Mouse (Mus musculus): ENCODE measurements at regions not wholly inside any gene's neighbourhood (a gene's known extent, or its start where the extent isn't known, plus 50 kb on each side); places are given as distances from the start of the nearest gene placed in this dataset.
A peak's percentile ranks its signal among the peaks of the same experiment; 100 is the strongest.

DNA sequence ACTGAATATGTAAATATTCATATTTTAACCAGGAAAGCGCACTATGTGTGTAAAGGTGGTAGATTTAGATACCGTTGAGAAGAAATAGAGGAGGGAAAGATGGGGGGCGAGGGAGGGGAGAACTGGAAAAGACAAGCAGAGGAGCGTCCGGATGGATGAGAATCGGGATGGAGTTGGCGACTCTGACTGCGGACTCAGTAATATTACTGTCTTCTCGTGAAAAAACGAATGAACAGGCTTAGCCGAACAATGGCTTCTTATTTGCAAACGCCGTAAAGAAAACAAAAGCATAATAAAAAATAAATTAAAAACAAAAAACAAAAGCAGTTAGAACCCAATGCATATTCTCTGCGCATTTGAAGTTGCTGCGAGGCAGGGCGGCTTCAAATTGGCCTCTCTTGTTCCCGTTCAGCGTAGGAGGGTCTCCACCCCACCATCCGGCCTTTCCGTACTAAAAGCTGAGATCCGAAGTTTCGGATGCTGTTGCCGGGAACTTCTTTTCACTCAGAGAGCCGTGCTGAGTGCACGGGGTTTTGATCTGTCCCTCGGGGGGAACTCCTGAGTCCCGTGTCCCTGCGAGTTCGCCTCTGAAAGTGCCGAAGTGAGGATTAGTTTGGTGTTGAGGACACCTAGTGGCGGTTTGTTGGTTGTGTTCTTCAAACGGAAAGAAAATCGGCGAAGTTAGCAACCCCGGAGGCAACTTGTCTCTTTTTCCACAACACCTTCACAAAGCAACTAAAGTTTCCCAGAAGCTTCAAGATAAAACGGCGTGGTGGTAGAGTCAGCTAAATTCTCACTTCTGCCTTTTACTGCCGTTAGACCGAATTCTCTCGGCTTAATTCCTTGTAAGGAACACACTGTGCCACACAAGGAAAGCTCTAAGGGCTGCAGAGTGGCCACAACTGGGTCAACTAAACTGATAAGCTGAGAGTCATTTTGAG lies 154.7 kb upstream of the Dmrta1 start:
- under 1% methylated on average over 40 of the region's 40 CpGs for WGBS
- H3K27me3 ChIP-seq = peaks cover 70% of the 10 kb centered on the region
- peak overlapping the region; percentile 70 for H3K4me2 ChIP-seq (replicated peaks)
- no peaks in the 10 kb centered on the region for H3K9me3 ChIP-seq
- no peak overlapping the region for H3K27ac ChIP-seq
- H3K4me3 ChIP-seq = peak overlapping the region; percentile 51
- peak overlapping the region; percentile 58 for H3K9ac ChIP-seq
- H3K36me3 ChIP-seq = no peaks in the 10 kb centered on the region
- ATAC-seq (ENCODE audit: low FRiP score, low read depth) = peak; percentile 81; the same call in 1 of the 2 replicates
- peaks cover 4% of the 10 kb centered on the region; the same call in 1 of the 2 replicates for H3K4me1 ChIP-seq

DNA sequence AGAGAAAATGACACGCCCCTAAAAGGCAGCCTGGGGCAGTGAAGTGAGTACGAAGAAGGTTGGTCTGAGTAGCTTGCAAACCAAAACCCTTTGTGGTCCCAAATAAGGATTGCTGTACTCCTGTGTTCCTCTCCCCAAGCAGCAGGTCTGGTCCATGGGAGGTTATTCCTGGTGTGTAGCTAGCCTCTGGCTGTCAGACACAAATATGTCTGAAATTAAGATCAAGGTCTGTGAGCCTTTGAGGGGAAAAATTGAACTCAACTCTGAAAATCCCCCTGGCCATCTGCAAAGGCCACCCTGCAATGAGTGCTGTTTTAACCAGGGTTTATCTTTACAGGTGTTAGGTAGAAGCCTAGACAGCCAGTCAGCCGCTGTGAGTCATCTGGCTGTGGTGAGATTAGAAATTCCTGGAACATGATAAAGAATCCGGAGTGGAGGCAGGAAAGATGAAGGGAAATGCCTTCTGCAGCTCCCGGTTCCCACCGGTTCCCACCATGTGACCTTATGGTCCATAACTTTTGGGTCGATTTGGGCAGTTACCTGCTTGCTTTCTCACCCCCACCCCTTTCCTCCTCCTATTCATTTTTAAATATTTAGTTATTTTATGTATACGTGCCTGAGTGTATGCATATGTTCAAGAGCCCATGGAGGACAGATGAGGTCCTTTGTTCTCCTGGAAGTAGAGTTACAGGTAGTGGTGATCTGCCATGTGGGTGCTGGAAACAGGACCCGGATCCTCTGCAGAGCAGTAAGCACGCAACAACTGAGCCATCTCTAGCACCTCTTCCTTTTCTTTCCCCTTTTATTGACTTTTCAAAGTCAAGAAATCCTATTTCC lies 155.6 kb upstream of the Dmrta1 start:
- H3K4me3 ChIP-seq = peak overlapping the region; percentile 51
- H3K4me2 ChIP-seq (replicated peaks) = peak overlapping the region; percentile 70
- H3K4me1 ChIP-seq = peaks cover 4% of the 10 kb centered on the region; the same call in 1 of the 2 replicates
- no peak for ATAC-seq (ENCODE audit: low FRiP score, low read depth)
- H3K36me3 ChIP-seq = no peaks in the 10 kb centered on the region
- 9% methylated on average over 10 of the region's 10 CpGs for WGBS
- no peak overlapping the region for H3K9ac ChIP-seq
- H3K9me3 ChIP-seq = no peaks in the 10 kb centered on the region
- peaks cover 75% of the 10 kb centered on the region for H3K27me3 ChIP-seq
- no peak overlapping the region for H3K27ac ChIP-seq

DNA sequence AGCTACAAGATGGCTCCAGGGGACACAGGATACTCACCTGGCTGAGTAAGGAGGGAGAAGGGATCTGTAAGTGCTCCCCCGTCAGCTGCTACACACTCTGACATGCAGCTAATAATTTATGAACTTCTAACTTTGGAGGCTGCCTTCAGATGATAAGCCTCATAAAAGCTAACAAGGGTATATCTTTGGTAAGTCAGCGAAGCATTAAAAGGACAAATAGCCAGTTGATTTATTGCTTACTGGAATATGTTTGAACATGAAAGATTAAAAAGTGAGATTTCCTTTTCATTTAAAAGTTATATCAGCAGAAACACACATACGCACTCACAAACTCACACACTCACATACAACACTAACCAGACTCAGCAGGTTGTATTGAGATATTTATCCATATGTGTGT lies 161.2 kb upstream of the Dmrta1 start:
- Histone ChIP-seq H3K9me3 (no peaks in the 10 kb centered on the region), H3K36me3 (no peaks in the 10 kb centered on the region), H3K4me2 (replicated peaks) (no peak overlapping the region), H3K4me3 (no peak overlapping the region), H3K27ac (no peak overlapping the region), H3K9ac (no peak overlapping the region), H3K4me1 (no peaks in the 10 kb centered on the region), H3K27me3 (peaks cover 47% of the 10 kb centered on the region)
- WGBS = 59% methylated on average over 3 of the region's 3 CpGs
- ATAC-seq (ENCODE audit: low FRiP score, low read depth) = no peak

DNA sequence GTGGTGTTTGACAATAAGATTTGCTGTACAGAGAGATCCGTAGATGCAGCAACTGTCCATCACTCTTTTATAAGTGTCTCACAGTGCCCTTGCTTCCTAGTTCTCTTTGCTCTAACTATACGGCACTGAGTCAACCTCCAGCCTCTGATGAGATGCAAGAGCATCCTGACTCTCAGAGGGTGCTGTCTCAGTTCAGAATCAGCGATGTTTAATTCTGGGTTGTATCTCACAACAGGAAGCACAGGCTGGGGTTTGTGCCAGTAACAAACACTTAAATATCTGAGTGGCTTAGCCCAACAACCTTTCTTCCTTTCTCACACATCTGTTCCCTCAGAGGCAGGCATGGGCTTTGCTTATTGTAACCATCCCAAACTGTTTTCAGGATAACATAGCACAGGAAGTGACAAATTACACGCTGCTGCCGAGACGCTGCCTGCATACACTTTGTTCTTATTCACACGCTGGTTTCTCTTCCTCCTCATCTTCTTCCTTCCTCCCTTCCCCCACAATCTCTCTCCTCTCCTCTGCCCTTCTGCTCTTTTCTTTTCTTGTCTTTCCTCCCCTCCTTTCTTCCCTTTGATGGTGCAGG lies 163.3 kb upstream of the Dmrta1 start:
- no peaks in the 10 kb centered on the region for H3K4me1 ChIP-seq
- ATAC-seq (ENCODE audit: low FRiP score, low read depth) = no peak
- no peak overlapping the region for H3K4me3 ChIP-seq
- H3K4me2 ChIP-seq (replicated peaks) = no peak overlapping the region
- 30% methylated on average over 7 of the region's 7 CpGs for WGBS
- no peak overlapping the region for H3K9ac ChIP-seq
- H3K27ac ChIP-seq = no peak overlapping the region
- H3K27me3 ChIP-seq = peaks cover 37% of the 10 kb centered on the region
- no peaks in the 10 kb centered on the region for H3K9me3 ChIP-seq
- H3K36me3 ChIP-seq = no peaks in the 10 kb centered on the region

DNA sequence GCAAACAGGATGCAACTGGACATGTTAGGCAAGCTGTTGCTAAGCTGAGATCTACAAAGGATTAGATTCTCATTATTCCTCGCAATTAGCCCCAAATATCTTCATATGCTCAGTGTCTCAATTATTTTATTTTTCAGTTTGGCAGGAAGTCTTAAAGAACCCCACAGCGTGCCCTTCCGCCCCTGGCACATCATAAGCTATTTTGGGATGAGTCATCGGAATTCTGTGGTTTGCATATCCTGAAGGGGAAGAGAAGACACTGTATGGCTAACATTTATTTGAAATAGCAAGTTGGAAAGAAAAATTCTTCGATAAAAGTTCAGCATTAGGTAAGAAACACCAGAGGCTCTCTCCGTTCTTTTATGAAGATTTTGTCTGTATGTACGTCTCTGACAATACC lies 164.3 kb upstream of the Dmrta1 start:
- Histone ChIP-seq H3K27me3 (peaks cover 33% of the 10 kb centered on the region), H3K4me2 (replicated peaks) (no peak overlapping the region), H3K4me3 (no peak overlapping the region), H3K4me1 (no peaks in the 10 kb centered on the region), H3K9ac (no peak overlapping the region), H3K27ac (no peak overlapping the region), H3K36me3 (no peaks in the 10 kb centered on the region), H3K9me3 (no peaks in the 10 kb centered on the region)
- ATAC-seq (ENCODE audit: low FRiP score, low read depth) = no peak
- WGBS = 80% methylated on average over 7 of the region's 7 CpGs

GRCm38 (mm10) chr4:89510593-89510992 lies 168.6 kb upstream of the Dmrta1 start:
- H3K9ac ChIP-seq = no peak overlapping the region
- H3K4me1 ChIP-seq = peaks cover 11% of the 10 kb centered on the region
- no peak overlapping the region for H3K27ac ChIP-seq
- no peaks in the 10 kb centered on the region for H3K9me3 ChIP-seq
- H3K36me3 ChIP-seq = no peaks in the 10 kb centered on the region
- H3K4me2 ChIP-seq (replicated peaks) = no peak overlapping the region
- H3K27me3 ChIP-seq = peaks cover 20% of the 10 kb centered on the region; the same call in 1 of the 2 replicates
- ATAC-seq (ENCODE audit: low FRiP score, low read depth) = no peak
- 71% methylated on average over 5 of the region's 5 CpGs for WGBS
- H3K4me3 ChIP-seq = no peak overlapping the region

DNA sequence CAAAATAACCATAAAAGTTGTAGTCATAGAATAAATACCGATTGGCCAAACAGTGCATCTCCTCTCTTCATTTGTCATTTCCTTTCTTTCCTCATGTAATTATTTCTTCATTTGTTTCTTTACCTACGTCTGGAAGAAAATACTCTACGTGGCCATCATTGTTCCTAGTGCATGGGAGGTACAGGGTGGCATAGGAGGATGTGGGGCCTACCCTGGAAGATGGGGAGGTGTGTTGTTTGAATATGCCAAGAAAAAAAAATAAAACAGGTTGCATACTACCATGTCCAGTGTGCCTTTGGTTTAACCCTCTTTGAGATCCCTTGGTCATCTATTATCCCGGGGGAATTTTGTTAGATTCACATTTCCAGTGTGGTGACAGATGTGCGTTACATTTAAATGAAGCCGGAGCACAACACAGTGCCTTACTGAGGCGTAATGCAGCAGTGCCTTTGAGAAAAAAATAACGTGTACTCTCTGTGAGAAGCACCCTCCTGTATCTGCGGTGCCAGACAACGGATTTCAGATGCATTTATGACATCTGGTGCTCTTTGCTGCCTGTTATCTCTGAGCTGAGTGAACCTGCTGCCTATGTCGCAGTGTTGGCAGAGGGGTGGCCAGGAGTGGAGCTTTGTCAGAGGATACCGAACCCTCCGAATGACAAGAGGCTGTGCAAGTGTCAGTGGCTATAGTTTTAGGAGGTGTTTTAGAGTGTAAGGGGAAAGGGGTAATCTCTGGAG lies 169.4 kb upstream of the Dmrta1 start:
- H3K27ac ChIP-seq = no peak overlapping the region
- WGBS = 84% methylated on average over 13 of the region's 13 CpGs

GRCm38 (mm10) chr4:89508103-89508763 lies 171.0 kb upstream of the Dmrta1 start:
- peaks cover 11% of the 10 kb centered on the region for H3K4me1 ChIP-seq
- H3K4me3 ChIP-seq = no peak overlapping the region
- peak overlapping the region; percentile 34 for H3K4me2 ChIP-seq (replicated peaks)
- 18% methylated on average over 6 of the region's 6 CpGs for WGBS
- no peak overlapping the region; the same call in 1 of the 2 replicates for H3K27ac ChIP-seq
- H3K9me3 ChIP-seq = no peaks in the 10 kb centered on the region
- H3K27me3 ChIP-seq = peaks cover 30% of the 10 kb centered on the region; the same call in 1 of the 2 replicates
- ATAC-seq (ENCODE audit: low FRiP score, low read depth) = peak; percentile 54; the same call in 1 of the 2 replicates
- no peaks in the 10 kb centered on the region for H3K36me3 ChIP-seq
- H3K9ac ChIP-seq = no peak overlapping the region

More for the DNA sequence above, 169.4 kb upstream of the Dmrta1 start:
- Histone ChIP-seq H3K9ac (no peak overlapping the region), H3K36me3 (no peaks in the 10 kb centered on the region), H3K4me2 (replicated peaks) (no peak overlapping the region), H3K4me3 (no peak overlapping the region), H3K4me1 (peaks cover 11% of the 10 kb centered on the region), H3K9me3 (no peaks in the 10 kb centered on the region), H3K27me3 (peaks cover 23% of the 10 kb centered on the region; the same call in 1 of the 2 replicates)
- no peak for ATAC-seq (ENCODE audit: low FRiP score, low read depth)

DNA sequence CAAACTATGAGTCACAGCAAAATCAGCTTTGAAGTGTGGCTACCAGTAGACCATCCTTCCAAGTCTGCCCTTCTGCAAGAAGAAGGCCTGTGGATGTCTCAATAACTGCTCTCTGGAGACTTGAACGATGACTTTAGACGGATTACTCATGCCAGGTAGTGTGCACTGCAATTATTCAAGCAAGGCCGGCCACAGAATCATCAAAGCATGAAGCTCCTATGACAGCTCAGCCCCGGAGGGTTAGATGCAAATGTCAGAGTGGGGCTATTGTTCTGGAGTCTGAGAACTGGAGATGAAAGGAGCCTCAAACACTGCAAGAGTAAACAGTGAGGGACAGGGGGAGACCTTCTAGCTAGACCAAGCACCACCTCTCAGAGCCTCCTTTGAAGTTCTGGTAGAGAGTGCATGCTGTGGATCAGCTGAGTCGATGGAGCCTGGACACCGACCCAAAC lies 173.8 kb upstream of the Dmrta1 start:
- Histone ChIP-seq H3K36me3 (no peaks in the 10 kb centered on the region), H3K4me3 (no peak overlapping the region), H3K27me3 (peaks cover 25% of the 10 kb centered on the region; the same call in 1 of the 2 replicates), H3K9me3 (no peaks in the 10 kb centered on the region), H3K9ac (no peak overlapping the region), H3K4me1 (peaks cover 11% of the 10 kb centered on the region), H3K27ac (no peak overlapping the region), H3K4me2 (replicated peaks) (no peak overlapping the region)
- 10% methylated on average over 6 of the region's 6 CpGs for WGBS
- ATAC-seq (ENCODE audit: low FRiP score, low read depth) = no peak

DNA sequence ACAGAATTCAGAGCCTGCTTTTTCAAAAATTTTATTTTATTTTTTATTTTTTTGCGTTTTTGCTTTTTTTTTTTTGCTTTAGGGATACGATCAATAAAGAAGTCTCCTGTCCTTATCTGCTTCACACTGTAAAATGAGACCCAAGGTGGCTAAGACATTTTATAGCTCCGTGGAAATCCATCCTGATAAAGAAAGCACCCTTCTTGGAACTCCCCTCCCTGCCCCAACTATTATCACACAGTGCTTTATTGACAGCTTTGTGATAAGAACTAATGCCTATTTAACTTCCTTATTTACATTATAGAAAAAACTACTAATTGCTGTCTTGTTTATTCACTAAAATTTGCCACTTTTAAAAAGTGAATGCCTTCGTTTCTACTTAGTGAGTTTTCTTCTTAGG lies 179.0 kb upstream of the Dmrta1 start:
- no peaks in the 10 kb centered on the region for H3K9me3 ChIP-seq
- no peak overlapping the region for H3K9ac ChIP-seq
- H3K4me1 ChIP-seq = no peaks in the 10 kb centered on the region
- no peak overlapping the region for H3K27ac ChIP-seq
- H3K4me2 ChIP-seq (replicated peaks) = no peak overlapping the region
- peaks cover 10% of the 10 kb centered on the region; the same call in 1 of the 2 replicates for H3K27me3 ChIP-seq
- H3K4me3 ChIP-seq = no peak overlapping the region
- no peaks in the 10 kb centered on the region for H3K36me3 ChIP-seq
- WGBS = 61% methylated on average over 4 of the region's 4 CpGs
- ATAC-seq (ENCODE audit: low FRiP score, low read depth) = no peak

DNA sequence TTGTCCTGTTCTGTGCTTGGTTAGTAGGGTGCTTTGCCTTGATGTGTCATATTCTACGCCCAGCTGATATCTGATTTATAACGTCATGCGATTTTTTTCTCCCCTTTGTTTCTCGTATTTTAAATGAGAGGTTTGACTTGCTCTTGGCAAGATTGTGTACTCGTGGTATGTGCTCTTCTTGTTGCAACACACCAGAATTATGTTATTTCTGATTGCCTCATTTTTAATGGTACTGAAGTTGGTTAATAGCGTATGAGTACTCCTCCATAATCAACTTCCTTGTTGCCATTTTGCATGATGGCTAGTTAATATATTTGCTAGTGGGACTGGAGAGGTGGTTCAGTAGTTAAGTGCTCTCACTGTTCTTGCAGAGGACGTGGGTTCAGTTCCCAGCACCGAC lies 180.1 kb upstream of the Cdkn2b start:
- WGBS = 84% methylated on average over 8 of the region's 8 CpGs
- no peak overlapping the region for H3K27ac ChIP-seq
- H3K4me1 ChIP-seq = no peaks in the 10 kb centered on the region
- no peaks in the 10 kb centered on the region for H3K36me3 ChIP-seq
- no peaks in the 10 kb centered on the region for H3K27me3 ChIP-seq
- H3K9me3 ChIP-seq = no peaks in the 10 kb centered on the region
- H3K9ac ChIP-seq = no peak overlapping the region
- H3K4me2 ChIP-seq (replicated peaks) = no peak overlapping the region
- no peak for ATAC-seq (ENCODE audit: low FRiP score, low read depth)
- no peak overlapping the region for H3K4me3 ChIP-seq
